Comparison of ENCODE assay signal across 21 mouse cellular contexts in genomic region chr16:13566351-13566750, GRCm38 (mm10).
DNase-seq lines count a peak whose midpoint lies in the region; ATAC-seq lines count a peak whose summit lies in the region.
"Had no signal": no experiment of that assay in that cellular context is flagged by ENCODE, and none has a peak within 500 bp of the region (broad histone marks: within the 10 kb centered on the region; RNA-seq: fewer than 3 reads in every experiment).

No protein-coding gene starts in this region.

- H3K27ac ChIP-seq in embryonic facial prominence, embryonic 10.5 days (replicated peaks) = no peak overlapping the region
- no peak overlapping the region for H3K27ac ChIP-seq in intestine, embryonic 16.5 days (ENCODE audit: low read length)
- H3K27ac ChIP-seq: embryonic facial prominence, embryonic 13.5 days; forebrain, embryonic 12.5 days; hindbrain, embryonic 10.5 days; hindbrain, embryonic 14.5 days had no signal

- peak; percentile 86 for ATAC-seq in intestine, embryonic 16.5 days
- ATAC-seq: CD4-positive, CD25-positive, alpha-beta regulatory T cell, adult 4 months; forebrain, embryonic 16.5 days had no signal

- DNase-seq in embryonic facial prominence, embryonic 10.5 days (ENCODE audit: low spot score) = peak; percentile 6
- DNase-seq in lung, postnatal 10 days = peak; percentile 37
- DNase-seq in lung, postnatal 4 days = peak; percentile 30 to 73
- no peak for DNase-seq in gastrocnemius, postnatal 4 days (ENCODE audit: low spot score in 2 of 2)
- no peak for DNase-seq in spleen, adult 18-20 months
- DNase-seq in urinary bladder, adult 2 months (ENCODE audit: low spot score) = no peak
- DNase-seq: adrenal gland, postnatal 10 days; B cell, adult 2 months; cerebellum, adult 11-12 months; cerebellum, adult 9-10 months; cerebellum, postnatal 25 days; gastrocnemius, postnatal 14 days had no signal

- 91% methylated on average over 6 of the region's 6 CpGs for WGBS in embryonic facial prominence, embryonic 10.5 days
- 78% methylated on average over 6 of the region's 6 CpGs for WGBS in intestine, embryonic 16.5 days

- no peaks in the 10 kb centered on the region for H3K9me3 ChIP-seq in embryonic facial prominence, embryonic 10.5 days
- no peaks in the 10 kb centered on the region for H3K9me3 ChIP-seq in intestine, embryonic 16.5 days (ENCODE audit: control insufficient read depth, low read length)
- H3K9me3 ChIP-seq: embryonic facial prominence, embryonic 13.5 days; forebrain, embryonic 12.5 days; G1E; heart, embryonic 12.5 days; hindbrain, embryonic 10.5 days had no signal

- no peaks in the 10 kb centered on the region for H3K4me1 ChIP-seq in embryonic facial prominence, embryonic 10.5 days
- H3K4me1 ChIP-seq in intestine, embryonic 16.5 days (ENCODE audit: control insufficient read depth, insufficient read depth, low read length) = no peaks in the 10 kb centered on the region
- H3K4me1 ChIP-seq: embryonic facial prominence, embryonic 13.5 days; forebrain, embryonic 12.5 days; heart, embryonic 12.5 days; hindbrain, embryonic 10.5 days had no signal

- no peaks in the 10 kb centered on the region for H3K27me3 ChIP-seq in embryonic facial prominence, embryonic 10.5 days (replicated peaks; ENCODE audit: low read depth, poor library complexity, severe bottlenecking)
- H3K27me3 ChIP-seq in intestine, embryonic 16.5 days (replicated peaks; ENCODE audit: control insufficient read depth, insufficient read depth, low read length) = no peaks in the 10 kb centered on the region
- H3K27me3 ChIP-seq: embryonic facial prominence, embryonic 13.5 days; forebrain, embryonic 12.5 days; heart, embryonic 12.5 days had no signal

- H3K4me3 ChIP-seq in embryonic facial prominence, embryonic 10.5 days = no peak overlapping the region
- no peak overlapping the region for H3K4me3 ChIP-seq in intestine, embryonic 16.5 days (ENCODE audit: low read length)
- H3K4me3 ChIP-seq: embryonic facial prominence, embryonic 13.5 days; forebrain, embryonic 12.5 days; heart, embryonic 12.5 days; hindbrain, embryonic 10.5 days had no signal

- no peaks in the 10 kb centered on the region; the same call in none of the 2 replicates for H3K36me3 ChIP-seq in embryonic facial prominence, embryonic 10.5 days (replicated peaks)
- H3K36me3 ChIP-seq in intestine, embryonic 16.5 days (ENCODE audit: control insufficient read depth, insufficient read depth, low read length) = no peaks in the 10 kb centered on the region
- H3K36me3 ChIP-seq: forebrain, embryonic 12.5 days had no signal

- H3K4me2 ChIP-seq in intestine, embryonic 16.5 days (ENCODE audit: low read depth, low read length) = no peak overlapping the region; the same call in 1 of the 2 replicates
- H3K4me2 ChIP-seq: embryonic facial prominence, embryonic 13.5 days; forebrain, embryonic 12.5 days; heart, embryonic 12.5 days; hindbrain, embryonic 14.5 days had no signal

- no peak overlapping the region for H3K9ac ChIP-seq in intestine, embryonic 16.5 days (ENCODE audit: low read depth, low read length)
- H3K9ac ChIP-seq: embryonic facial prominence, embryonic 13.5 days; forebrain, embryonic 12.5 days; heart, embryonic 12.5 days; hindbrain, embryonic 14.5 days had no signal

Comparison
In these comparisons a context has a peak if more than half of its experiments do, and no peak if none do; other contexts are left out.
1. DNase-seq: peak in embryonic facial prominence, embryonic 10.5 days (single experiment), lung, postnatal 10 days (single experiment) and lung, postnatal 4 days (2 of 2); none in gastrocnemius, postnatal 4 days (0 of 2), spleen, adult 18-20 months (0 of 2) and urinary bladder, adult 2 months (single experiment).